Mouse (Mus musculus): ENCODE measurements around the gene Map4.
A peak's percentile ranks its signal among the peaks of the same experiment; 100 is the strongest.

Gene Map4

GRCm38 (mm10) chr9:110001946-110002345 lies 70.7 kb downstream of the Map4 start:
- DNase-seq (ENCODE audit: low spot score): no peak

GRCm38 (mm10) chr9:110002413-110002812 lies 71.2 kb downstream of the Map4 start:
- no peak for DNase-seq (ENCODE audit: low spot score)

GRCm38 (mm10) chr9:110019224-110019623 lies 88.0 kb downstream of the Map4 start:
- DNase-seq (ENCODE audit: low spot score): peak; percentile 10

GRCm38 (mm10) chr9:110020405-110020804 lies 89.1 kb downstream of the Map4 start:
- DNase-seq (ENCODE audit: low spot score): no peak

- no peak for DNase-seq (ENCODE audit: low spot score)
Measured at GRCm38 (mm10) chr9:110021463-110021862, 90.2 kb downstream of the Map4 start.

GRCm38 (mm10) chr9:110022151-110022550 lies 90.9 kb downstream of the Map4 start:
- no peak for DNase-seq (ENCODE audit: low spot score)

- DNase-seq (ENCODE audit: low spot score): no peak
Measured at GRCm38 (mm10) chr9:110035091-110035490, 103.8 kb downstream of the Map4 start.

- no peak for DNase-seq (ENCODE audit: low spot score)
Measured at GRCm38 (mm10) chr9:110037895-110038294, 106.6 kb downstream of the Map4 start.

GRCm38 (mm10) chr9:110038485-110038884 lies 107.2 kb downstream of the Map4 start:
- no peak for DNase-seq (ENCODE audit: low spot score)

- no peak for DNase-seq (ENCODE audit: low spot score)
Measured at GRCm38 (mm10) chr9:110044373-110044772, 113.1 kb downstream of the Map4 start.

- DNase-seq (ENCODE audit: low spot score): no peak
Measured at GRCm38 (mm10) chr9:110045763-110046377, 114.6 kb downstream of the Map4 start.

- DNase-seq (ENCODE audit: low spot score): no peak
Measured at GRCm38 (mm10) chr9:110047260-110047659, 116.0 kb downstream of the Map4 start.

GRCm38 (mm10) chr9:110047857-110048256 lies 116.6 kb downstream of the Map4 start:
- no peak for DNase-seq (ENCODE audit: low spot score)

- no peak for DNase-seq (ENCODE audit: low spot score)
Measured at GRCm38 (mm10) chr9:110051184-110051583, 119.9 kb downstream of the Map4 start.

- no peak for DNase-seq (ENCODE audit: low spot score)
Measured at GRCm38 (mm10) chr9:110051869-110052661, 120.8 kb downstream of the Map4 start.

- no peak for DNase-seq (ENCODE audit: low spot score)
Measured at GRCm38 (mm10) chr9:110052951-110053304, 121.7 kb downstream of the Map4 start.

- no peak for DNase-seq (ENCODE audit: low spot score)
Measured at GRCm38 (mm10) chr9:110053305-110054079, 122.2 kb downstream of the Map4 start.

- no peak for DNase-seq (ENCODE audit: low spot score)
Measured at GRCm38 (mm10) chr9:110054080-110054421, 122.8 kb downstream of the Map4 start.

- DNase-seq (ENCODE audit: low spot score): no peak
Measured at GRCm38 (mm10) chr9:110054781-110055180, 123.5 kb downstream of the Map4 start.

GRCm38 (mm10) chr9:110057200-110057599 lies 125.9 kb downstream of the Map4 start:
- DNase-seq (ENCODE audit: low spot score): no peak

- DNase-seq (ENCODE audit: low spot score): no peak
Measured at GRCm38 (mm10) chr9:110060761-110061160, 129.5 kb downstream of the Map4 start.

- DNase-seq (ENCODE audit: low spot score): no peak
Measured at GRCm38 (mm10) chr9:110062405-110062804, 131.1 kb downstream of the Map4 start.

- DNase-seq (ENCODE audit: low spot score): no peak
Measured at GRCm38 (mm10) chr9:110062861-110063260, 131.6 kb downstream of the Map4 start.
